Mouse (Mus musculus): ENCODE data around the gene Tm6sf1. TPM values are rescaled to one million over a fixed set of nuclear protein-coding genes. Genes with fewer than 3 reads are reported as not detected.
"Not testable (repeated sequence)": the region's sequence is repeated elsewhere in the genome, so short reads cannot be mapped to it uniquely, and the experiment has no call there.

Gene Tm6sf1
- polyA plus RNA-seq, 1 experiment from 2014 or later: 13.4 TPM

GRCm38 (mm10) chr7:81837771-81838170, 21.0 kb upstream of the Tm6sf1 start:
- 85% methylated on average over 5 of the region's 5 CpGs for WGBS
- H3K9me3 ChIP-seq (ENCODE audit: control insufficient read depth, low read length); ATAC-seq (ENCODE audit: low FRiP score); H3K9ac ChIP-seq (ENCODE audit: low read length); H3K4me3 ChIP-seq (ENCODE audit: low read depth, low read length); DNase-seq (ENCODE audit: low spot score, missing footprints); H3K4me1 ChIP-seq (ENCODE audit: control insufficient read depth, insufficient read depth, low read length); H3K27me3 ChIP-seq (ENCODE audit: control insufficient read depth, insufficient read depth, low read length); H3K4me2 ChIP-seq; H3K36me3 ChIP-seq (ENCODE audit: control insufficient read depth, insufficient read depth, low read length); H3K27ac ChIP-seq (ENCODE audit: low read depth, low read length): not testable (repeated sequence)

GRCm38 (mm10) chr7:81839746-81840145, 19.1 kb upstream of the Tm6sf1 start:
- ATAC-seq (ENCODE audit: low FRiP score): no peak
- Histone ChIP-seq H3K4me2 (no peak overlapping the region), H3K4me1 (ENCODE audit: control insufficient read depth, insufficient read depth, low read length) (no peaks in the 10 kb centered on the region), H3K9ac (ENCODE audit: low read length) (no peak overlapping the region), H3K27ac (ENCODE audit: low read depth, low read length) (no peak overlapping the region), H3K9me3 (ENCODE audit: control insufficient read depth, low read length) (no peaks in the 10 kb centered on the region), H3K4me3 (ENCODE audit: low read depth, low read length) (no peak overlapping the region), H3K36me3 (ENCODE audit: control insufficient read depth, insufficient read depth, low read length) (no peaks in the 10 kb centered on the region), H3K27me3 (ENCODE audit: control insufficient read depth, insufficient read depth, low read length) (no peaks in the 10 kb centered on the region)
- 67% methylated on average over 6 of the region's 6 CpGs for WGBS
- DNase-seq (ENCODE audit: low spot score, missing footprints): no peak

- H3K9me3 ChIP-seq (ENCODE audit: control insufficient read depth, low read length): no peaks in the 10 kb centered on the region
- WGBS: 70% methylated on average over 7 of the region's 7 CpGs
- no peak overlapping the region for H3K27ac ChIP-seq (ENCODE audit: low read depth, low read length)
- ATAC-seq (ENCODE audit: low FRiP score) (no peak), DNase-seq (ENCODE audit: low spot score, missing footprints) (peak; percentile 73)
- no peaks in the 10 kb centered on the region for H3K36me3 ChIP-seq (ENCODE audit: control insufficient read depth, insufficient read depth, low read length)
- no peak overlapping the region for H3K4me2 ChIP-seq
- no peak overlapping the region for H3K4me3 ChIP-seq (ENCODE audit: low read depth, low read length)
- H3K27me3 ChIP-seq (ENCODE audit: control insufficient read depth, insufficient read depth, low read length): no peaks in the 10 kb centered on the region
- no peaks in the 10 kb centered on the region for H3K4me1 ChIP-seq (ENCODE audit: control insufficient read depth, insufficient read depth, low read length)
- no peak overlapping the region for H3K9ac ChIP-seq (ENCODE audit: low read length)
These were observed 18.1 kb upstream of the Tm6sf1 start for GRCm38 (mm10) chr7:81840661-81841181.

- WGBS: 82% methylated on average over 6 of the region's 6 CpGs
- Histone ChIP-seq H3K27ac (ENCODE audit: low read depth, low read length) (no peak overlapping the region), H3K9ac (ENCODE audit: low read length) (no peak overlapping the region), H3K27me3 (ENCODE audit: control insufficient read depth, insufficient read depth, low read length) (no peaks in the 10 kb centered on the region), H3K4me1 (ENCODE audit: control insufficient read depth, insufficient read depth, low read length) (no peaks in the 10 kb centered on the region), H3K9me3 (ENCODE audit: control insufficient read depth, low read length) (no peaks in the 10 kb centered on the region), H3K36me3 (ENCODE audit: control insufficient read depth, insufficient read depth, low read length) (no peaks in the 10 kb centered on the region), H3K4me2 (no peak overlapping the region), H3K4me3 (ENCODE audit: low read depth, low read length) (no peak overlapping the region)
- no peak for ATAC-seq (ENCODE audit: low FRiP score)
- peak; percentile 39 for DNase-seq (ENCODE audit: low spot score, missing footprints)
These were observed 17.4 kb upstream of the Tm6sf1 start for GRCm38 (mm10) chr7:81841439-81841838.

- Histone ChIP-seq H3K9me3 (ENCODE audit: control insufficient read depth, low read length) (no peaks in the 10 kb centered on the region), H3K9ac (ENCODE audit: low read length) (no peak overlapping the region), H3K36me3 (ENCODE audit: control insufficient read depth, insufficient read depth, low read length) (no peaks in the 10 kb centered on the region), H3K4me3 (ENCODE audit: low read depth, low read length) (no peak overlapping the region), H3K27me3 (ENCODE audit: control insufficient read depth, insufficient read depth, low read length) (no peaks in the 10 kb centered on the region), H3K27ac (ENCODE audit: low read depth, low read length) (no peak overlapping the region), H3K4me2 (no peak overlapping the region), H3K4me1 (ENCODE audit: control insufficient read depth, insufficient read depth, low read length) (no peaks in the 10 kb centered on the region)
- DNase-seq (ENCODE audit: low spot score, missing footprints) (peak; percentile 61), ATAC-seq (ENCODE audit: low FRiP score) (no peak)
- WGBS: 89% methylated on average over 7 of the region's 7 CpGs
These were observed 16.7 kb upstream of the Tm6sf1 start for GRCm38 (mm10) chr7:81842141-81842540.

GRCm38 (mm10) chr7:81842998-81843397, 15.8 kb upstream of the Tm6sf1 start:
- H3K4me2 ChIP-seq: no peak overlapping the region
- no peaks in the 10 kb centered on the region for H3K4me1 ChIP-seq (ENCODE audit: control insufficient read depth, insufficient read depth, low read length)
- H3K9ac ChIP-seq (ENCODE audit: low read length): no peak overlapping the region
- H3K36me3 ChIP-seq (ENCODE audit: control insufficient read depth, insufficient read depth, low read length): no peaks in the 10 kb centered on the region
- no peaks in the 10 kb centered on the region for H3K27me3 ChIP-seq (ENCODE audit: control insufficient read depth, insufficient read depth, low read length)
- WGBS: 79% methylated on average over 1 of the region's 1 CpGs
- no peak overlapping the region for H3K27ac ChIP-seq (ENCODE audit: low read depth, low read length)
- no peaks in the 10 kb centered on the region for H3K9me3 ChIP-seq (ENCODE audit: control insufficient read depth, low read length)
- peak; percentile 14 for DNase-seq (ENCODE audit: low spot score, missing footprints)
- ATAC-seq (ENCODE audit: low FRiP score): no peak
- H3K4me3 ChIP-seq (ENCODE audit: low read depth, low read length): no peak overlapping the region

GRCm38 (mm10) chr7:81843903-81844302, 14.9 kb upstream of the Tm6sf1 start:
- peak; percentile 28 for DNase-seq (ENCODE audit: low spot score, missing footprints)
- ATAC-seq (ENCODE audit: low FRiP score): no peak
- Histone ChIP-seq H3K9me3 (ENCODE audit: control insufficient read depth, low read length) (no peaks in the 10 kb centered on the region), H3K4me1 (ENCODE audit: control insufficient read depth, insufficient read depth, low read length) (no peaks in the 10 kb centered on the region), H3K9ac (ENCODE audit: low read length) (no peak overlapping the region), H3K27ac (ENCODE audit: low read depth, low read length) (no peak overlapping the region), H3K4me3 (ENCODE audit: low read depth, low read length) (no peak overlapping the region), H3K36me3 (ENCODE audit: control insufficient read depth, insufficient read depth, low read length) (no peaks in the 10 kb centered on the region), H3K4me2 (no peak overlapping the region), H3K27me3 (ENCODE audit: control insufficient read depth, insufficient read depth, low read length) (no peaks in the 10 kb centered on the region)
- 64% methylated on average over 8 of the region's 8 CpGs for WGBS

GRCm38 (mm10) chr7:81844801-81845200, 14.0 kb upstream of the Tm6sf1 start:
- DNase-seq (ENCODE audit: low spot score, missing footprints) (peak; percentile 41), ATAC-seq (ENCODE audit: low FRiP score) (no peak)
- Histone ChIP-seq H3K36me3 (ENCODE audit: control insufficient read depth, insufficient read depth, low read length) (no peaks in the 10 kb centered on the region), H3K4me3 (ENCODE audit: low read depth, low read length) (no peak overlapping the region), H3K4me1 (ENCODE audit: control insufficient read depth, insufficient read depth, low read length) (no peaks in the 10 kb centered on the region), H3K9ac (ENCODE audit: low read length) (no peak overlapping the region), H3K27ac (ENCODE audit: low read depth, low read length) (no peak overlapping the region), H3K27me3 (ENCODE audit: control insufficient read depth, insufficient read depth, low read length) (no peaks in the 10 kb centered on the region), H3K9me3 (ENCODE audit: control insufficient read depth, low read length) (no peaks in the 10 kb centered on the region), H3K4me2 (no peak overlapping the region)
- 88% methylated on average over 11 of the region's 11 CpGs for WGBS

- Histone ChIP-seq H3K27me3 (ENCODE audit: control insufficient read depth, insufficient read depth, low read length) (no peaks in the 10 kb centered on the region), H3K4me1 (ENCODE audit: control insufficient read depth, insufficient read depth, low read length) (no peaks in the 10 kb centered on the region), H3K9ac (ENCODE audit: low read length) (no peak overlapping the region), H3K4me2 (no peak overlapping the region), H3K27ac (ENCODE audit: low read depth, low read length) (no peak overlapping the region), H3K4me3 (ENCODE audit: low read depth, low read length) (no peak overlapping the region), H3K36me3 (ENCODE audit: control insufficient read depth, insufficient read depth, low read length) (no peaks in the 10 kb centered on the region), H3K9me3 (ENCODE audit: control insufficient read depth, low read length) (no peaks in the 10 kb centered on the region)
- DNase-seq (ENCODE audit: low spot score, missing footprints) (no peak), ATAC-seq (ENCODE audit: low FRiP score) (no peak)
- 84% methylated on average over 3 of the region's 3 CpGs for WGBS
These were observed 13.5 kb upstream of the Tm6sf1 start for GRCm38 (mm10) chr7:81845313-81845712.

GRCm38 (mm10) chr7:81846008-81846407, 12.8 kb upstream of the Tm6sf1 start:
- Histone ChIP-seq H3K36me3 (ENCODE audit: control insufficient read depth, insufficient read depth, low read length) (no peaks in the 10 kb centered on the region), H3K9me3 (ENCODE audit: control insufficient read depth, low read length) (no peaks in the 10 kb centered on the region), H3K4me1 (ENCODE audit: control insufficient read depth, insufficient read depth, low read length) (no peaks in the 10 kb centered on the region), H3K9ac (ENCODE audit: low read length) (no peak overlapping the region), H3K27me3 (ENCODE audit: control insufficient read depth, insufficient read depth, low read length) (no peaks in the 10 kb centered on the region), H3K4me3 (ENCODE audit: low read depth, low read length) (no peak overlapping the region), H3K27ac (ENCODE audit: low read depth, low read length) (no peak overlapping the region), H3K4me2 (no peak overlapping the region)
- DNase-seq (ENCODE audit: low spot score, missing footprints) (no peak), ATAC-seq (ENCODE audit: low FRiP score) (no peak)
- 86% methylated on average over 8 of the region's 8 CpGs for WGBS

Measured in midbrain, embryonic 11.5 days (tissue).